Mouse (Mus musculus): ENCODE results near the gene Ooep. TPM values are rescaled to one million over a fixed set of nuclear protein-coding genes. Genes with fewer than 3 reads are reported as not detected.
"Not testable (repeated sequence)": the region's sequence is repeated elsewhere in the genome, so short reads cannot be mapped to it uniquely, and the experiment has no call there.

Ooep gene
- polyA plus RNA-seq, 1 experiment from 2014 or later = 0.12 TPM

GRCm38 (mm10) chr9:78363374-78363773 lies 15.2 kb downstream of the Ooep start:
- H3K36me3 ChIP-seq (ENCODE audit: control insufficient read depth, insufficient read depth, low read length) = no peaks in the 10 kb centered on the region
- H3K4me1 ChIP-seq (replicated peaks; ENCODE audit: control insufficient read depth, insufficient read depth, low read length) = no peaks in the 10 kb centered on the region
- ATAC-seq (replicated peaks; ENCODE audit: low FRiP score) (no peak), DNase-seq (ENCODE audit: low spot score) (no peak)
- no peak overlapping the region for H3K4me2 ChIP-seq
- H3K27ac ChIP-seq (ENCODE audit: low read depth, low read length) = no peak overlapping the region
- no peaks in the 10 kb centered on the region for H3K27me3 ChIP-seq (replicated peaks; ENCODE audit: control insufficient read depth, insufficient read depth, low read length)
- H3K9me3 ChIP-seq (ENCODE audit: control insufficient read depth, low read length) = no peaks in the 10 kb centered on the region
- H3K4me3 ChIP-seq (ENCODE audit: low read depth, low read length) = no peak overlapping the region
- WGBS = 62% methylated on average over 6 of the region's 6 CpGs
- no peak overlapping the region for H3K9ac ChIP-seq (ENCODE audit: low read depth, low read length)

- H3K9ac ChIP-seq (ENCODE audit: low read depth, low read length) = no peak overlapping the region
- H3K27me3 ChIP-seq (replicated peaks; ENCODE audit: control insufficient read depth, insufficient read depth, low read length) = no peaks in the 10 kb centered on the region
- no peak overlapping the region for H3K27ac ChIP-seq (ENCODE audit: low read depth, low read length)
- H3K4me2 ChIP-seq = no peak overlapping the region
- ATAC-seq (replicated peaks; ENCODE audit: low FRiP score) = no peak
- no peaks in the 10 kb centered on the region for H3K36me3 ChIP-seq (ENCODE audit: control insufficient read depth, insufficient read depth, low read length)
- no peak overlapping the region for H3K4me3 ChIP-seq (ENCODE audit: low read depth, low read length)
- H3K9me3 ChIP-seq (ENCODE audit: control insufficient read depth, low read length) = no peaks in the 10 kb centered on the region
- no peaks in the 10 kb centered on the region for H3K4me1 ChIP-seq (replicated peaks; ENCODE audit: control insufficient read depth, insufficient read depth, low read length)
- 31% methylated on average over 2 of the region's 2 CpGs for WGBS
- DNase-seq (ENCODE audit: low spot score) = no peak
Measured at GRCm38 (mm10) chr9:78360484-78360872, 18.0 kb downstream of the Ooep start.

GRCm38 (mm10) chr9:78359750-78360483 lies 18.6 kb downstream of the Ooep start:
- no peak overlapping the region for H3K4me3 ChIP-seq (ENCODE audit: low read depth, low read length)
- no peaks in the 10 kb centered on the region for H3K27me3 ChIP-seq (replicated peaks; ENCODE audit: control insufficient read depth, insufficient read depth, low read length)
- no peak overlapping the region for H3K27ac ChIP-seq (ENCODE audit: low read depth, low read length)
- no peak overlapping the region for H3K4me2 ChIP-seq
- 73% methylated on average over 6 of the region's 6 CpGs for WGBS
- no peak for DNase-seq (ENCODE audit: low spot score)
- no peaks in the 10 kb centered on the region for H3K4me1 ChIP-seq (replicated peaks; ENCODE audit: control insufficient read depth, insufficient read depth, low read length)
- H3K36me3 ChIP-seq (ENCODE audit: control insufficient read depth, insufficient read depth, low read length) = no peaks in the 10 kb centered on the region
- ATAC-seq (replicated peaks; ENCODE audit: low FRiP score) = no peak
- H3K9ac ChIP-seq (ENCODE audit: low read depth, low read length) = no peak overlapping the region
- H3K9me3 ChIP-seq (ENCODE audit: control insufficient read depth, low read length) = no peaks in the 10 kb centered on the region

GRCm38 (mm10) chr9:78358053-78358452 lies 20.5 kb downstream of the Ooep start:
- Histone ChIP-seq H3K4me1 (replicated peaks; ENCODE audit: control insufficient read depth, insufficient read depth, low read length) (no peaks in the 10 kb centered on the region), H3K4me3 (ENCODE audit: low read depth, low read length) (no peak overlapping the region), H3K27me3 (replicated peaks; ENCODE audit: control insufficient read depth, insufficient read depth, low read length) (no peaks in the 10 kb centered on the region), H3K9ac (ENCODE audit: low read depth, low read length) (no peak overlapping the region), H3K9me3 (ENCODE audit: control insufficient read depth, low read length) (no peaks in the 10 kb centered on the region), H3K4me2 (no peak overlapping the region), H3K27ac (ENCODE audit: low read depth, low read length) (no peak overlapping the region), H3K36me3 (ENCODE audit: control insufficient read depth, insufficient read depth, low read length) (no peaks in the 10 kb centered on the region)
- no peak for DNase-seq (ENCODE audit: low spot score)
- 0 out of 2 replicates have a peak, but pooled peaks have one; percentile 41 for ATAC-seq (replicated peaks; ENCODE audit: low FRiP score)
- 12% methylated on average over 9 of the region's 9 CpGs for WGBS

- no peak for DNase-seq (ENCODE audit: low spot score)
- Histone ChIP-seq H3K4me2 (no peak within 1 kb of the TSS), H3K27me3 (replicated peaks; ENCODE audit: control insufficient read depth, insufficient read depth, low read length) (no peaks in the 10 kb centered on the region), H3K9me3 (ENCODE audit: control insufficient read depth, low read length) (no peaks in the 10 kb centered on the region), H3K36me3 (ENCODE audit: control insufficient read depth, insufficient read depth, low read length) (no peaks in the 10 kb centered on the region), H3K4me3 (ENCODE audit: low read depth, low read length) (no peak within 1 kb of the TSS), H3K4me1 (replicated peaks; ENCODE audit: control insufficient read depth, insufficient read depth, low read length) (no peaks in the 10 kb centered on the region), H3K27ac (ENCODE audit: low read depth, low read length) (no peak within 1 kb of the TSS), H3K9ac (ENCODE audit: low read depth, low read length) (no peak within 1 kb of the TSS)
- 79% methylated on average over 8 of the region's 8 CpGs for WGBS
- no peak for ATAC-seq (replicated peaks; ENCODE audit: low FRiP score)
Measured at GRCm38 (mm10) chr9:78355611-78356010, 22.9 kb downstream of the Ooep start, which contains the start of gene Gsta2. Gene Gsta2, minus strand, starts transcription at chr9:78355788.

GRCm38 (mm10) chr9:78354665-78355578 lies 23.6 kb downstream of the Ooep start:
- Histone ChIP-seq H3K4me2 (no peak overlapping the region), H3K36me3 (ENCODE audit: control insufficient read depth, insufficient read depth, low read length) (no peaks in the 10 kb centered on the region), H3K9ac (ENCODE audit: low read depth, low read length) (no peak overlapping the region), H3K4me1 (replicated peaks; ENCODE audit: control insufficient read depth, insufficient read depth, low read length) (no peaks in the 10 kb centered on the region), H3K27me3 (replicated peaks; ENCODE audit: control insufficient read depth, insufficient read depth, low read length) (no peaks in the 10 kb centered on the region), H3K27ac (ENCODE audit: low read depth, low read length) (no peak overlapping the region), H3K4me3 (ENCODE audit: low read depth, low read length) (no peak overlapping the region), H3K9me3 (ENCODE audit: control insufficient read depth, low read length) (no peaks in the 10 kb centered on the region)
- WGBS = 77% methylated on average over 11 of the region's 11 CpGs
- no peak for ATAC-seq (replicated peaks; ENCODE audit: low FRiP score)
- DNase-seq (ENCODE audit: low spot score) = no peak

- Histone ChIP-seq H3K9ac (ENCODE audit: low read depth, low read length) (no peak overlapping the region), H3K4me1 (replicated peaks; ENCODE audit: control insufficient read depth, insufficient read depth, low read length) (no peaks in the 10 kb centered on the region), H3K9me3 (ENCODE audit: control insufficient read depth, low read length) (no peaks in the 10 kb centered on the region), H3K27me3 (replicated peaks; ENCODE audit: control insufficient read depth, insufficient read depth, low read length) (no peaks in the 10 kb centered on the region), H3K36me3 (ENCODE audit: control insufficient read depth, insufficient read depth, low read length) (no peaks in the 10 kb centered on the region), H3K27ac (ENCODE audit: low read depth, low read length) (no peak overlapping the region), H3K4me2 (no peak overlapping the region), H3K4me3 (ENCODE audit: low read depth, low read length) (no peak overlapping the region)
- DNase-seq (ENCODE audit: low spot score) (no peak), ATAC-seq (replicated peaks; ENCODE audit: low FRiP score) (no peak)
- WGBS = 68% methylated on average over 6 of the region's 6 CpGs
Measured at GRCm38 (mm10) chr9:78351504-78352220, 26.9 kb downstream of the Ooep start.

- not testable (repeated sequence) for H3K36me3 ChIP-seq (ENCODE audit: control insufficient read depth, insufficient read depth, low read length); H3K9ac ChIP-seq (ENCODE audit: low read depth, low read length); H3K9me3 ChIP-seq (ENCODE audit: control insufficient read depth, low read length); H3K27me3 ChIP-seq (replicated peaks; ENCODE audit: control insufficient read depth, insufficient read depth, low read length); H3K4me1 ChIP-seq (replicated peaks; ENCODE audit: control insufficient read depth, insufficient read depth, low read length); H3K4me2 ChIP-seq; DNase-seq (ENCODE audit: low spot score); ATAC-seq (replicated peaks; ENCODE audit: low FRiP score); H3K4me3 ChIP-seq (ENCODE audit: low read depth, low read length); H3K27ac ChIP-seq (ENCODE audit: low read depth, low read length)
Measured at GRCm38 (mm10) chr9:78350007-78350406, 28.5 kb downstream of the Ooep start.

All from liver, embryonic 11.5 days (tissue).